Mouse (Mus musculus): Measurements from ENCODE around the gene Pde2a. TPM values are rescaled to one million over a fixed set of nuclear protein-coding genes. Genes with fewer than 3 reads are reported as not detected.
A peak's percentile ranks its signal among the peaks of the same experiment; 100 is the strongest.

The Pde2a gene
- polyA plus RNA-seq, 1 experiment: 189 TPM

GRCm38 (mm10) chr7:101466581-101467081 is 45.1 kb downstream of the Pde2a start:
- peak in 1 of 2 experiments; percentile 53 for DNase-seq (ENCODE audit: extremely low spot score in 1 of 2, low spot score in 1 of 2)

GRCm38 (mm10) chr7:101471423-101471822 is 49.9 kb downstream of the Pde2a start:
- DNase-seq (ENCODE audit: extremely low spot score in 1 of 2, low spot score in 1 of 2): no peak

DNA sequence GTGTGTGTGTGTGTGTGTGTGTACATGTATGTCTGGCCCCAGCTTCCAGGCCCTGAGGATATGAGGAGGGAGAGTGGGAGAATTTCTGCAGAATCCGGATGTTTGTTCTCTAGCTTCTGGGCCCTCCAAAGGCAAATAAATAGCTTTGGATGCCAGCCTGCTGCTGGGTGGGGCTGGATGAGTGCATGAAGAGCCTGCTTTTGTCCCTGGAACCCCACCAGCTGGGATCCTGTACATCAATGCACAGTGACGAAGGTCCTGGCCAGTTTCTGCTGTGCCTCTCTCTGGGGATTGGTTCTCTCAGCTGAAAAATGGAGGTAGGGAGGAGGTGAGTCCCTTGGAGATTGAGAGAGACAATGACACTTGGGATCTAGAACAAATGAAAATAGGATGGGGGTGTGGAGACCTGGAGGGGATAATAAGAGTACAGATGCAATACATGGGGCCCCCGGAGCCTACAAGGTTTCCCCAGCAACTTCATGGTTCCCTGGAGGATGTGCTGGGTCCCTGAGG is 50.5 kb downstream of the Pde2a start:
- no peak for DNase-seq (ENCODE audit: extremely low spot score in 1 of 2, low spot score in 1 of 2)

DNA sequence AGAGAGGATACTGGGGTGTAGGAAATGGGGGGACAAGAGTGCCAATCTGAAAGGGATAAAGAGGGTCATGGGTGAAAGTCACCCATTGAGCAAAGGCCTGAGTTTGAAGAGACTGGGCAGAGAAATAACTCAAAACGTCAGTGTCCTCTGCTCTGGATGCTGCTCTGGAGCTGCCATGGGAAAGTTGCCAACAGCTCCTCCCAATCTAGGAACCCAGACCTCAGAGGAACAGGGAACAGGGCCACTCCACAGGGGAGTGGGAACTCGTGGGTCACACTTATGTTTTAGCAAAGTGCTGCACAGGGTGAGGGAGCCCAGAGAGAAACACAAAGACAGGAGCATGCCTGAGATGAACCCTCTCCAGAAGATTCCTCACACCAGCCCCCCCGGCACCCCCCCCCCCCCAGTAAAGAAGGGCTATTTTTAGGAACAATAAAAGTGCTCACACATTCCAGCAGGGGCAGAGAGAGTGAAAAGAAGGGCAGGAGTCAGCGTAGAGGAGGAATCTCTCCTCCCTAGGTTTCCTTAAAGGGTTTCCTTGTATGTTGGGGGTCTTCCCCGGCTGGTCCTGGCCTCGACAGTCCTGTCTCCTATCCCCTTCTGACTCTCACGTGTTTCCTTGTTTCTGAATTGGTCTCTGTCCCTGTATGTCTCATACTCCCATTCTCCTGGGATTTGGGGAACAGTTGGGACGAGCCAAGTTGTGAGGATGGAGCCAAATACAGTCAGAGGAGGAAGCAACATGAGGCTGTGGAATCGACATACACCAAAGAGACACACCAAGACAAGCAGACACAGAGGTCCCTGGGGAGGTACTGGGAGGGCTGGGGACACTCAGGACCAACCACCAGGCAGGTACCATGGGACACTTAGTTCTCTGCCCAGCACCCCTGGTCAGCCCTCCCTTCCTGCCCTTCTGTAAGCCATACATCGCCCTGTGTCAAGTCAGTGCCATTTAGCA is 51.4 kb downstream of the Pde2a start:
- DNase-seq (ENCODE audit: extremely low spot score in 1 of 2, low spot score in 1 of 2): no peak

DNA sequence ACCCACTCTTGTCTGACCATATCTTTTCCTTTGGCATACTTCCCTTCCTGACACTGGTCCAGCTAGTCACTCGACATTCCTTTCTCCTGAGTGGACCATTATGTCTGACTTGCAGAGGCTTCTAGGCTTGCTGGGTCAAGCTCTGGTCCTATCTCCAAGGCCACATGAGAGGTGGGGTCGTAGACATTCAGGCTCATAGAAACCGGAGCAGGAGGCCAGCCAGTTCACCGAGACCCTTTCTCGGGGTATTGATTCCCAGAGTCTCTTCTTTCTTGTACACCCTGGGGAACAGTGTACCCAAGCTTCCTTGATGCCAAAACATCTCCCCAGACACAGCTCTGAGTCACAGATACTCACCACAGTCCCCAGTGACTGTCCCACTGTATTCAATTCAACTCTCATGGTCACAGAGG is 52.9 kb downstream of the Pde2a start:
- no peak for DNase-seq (ENCODE audit: extremely low spot score in 1 of 2, low spot score in 1 of 2)

- DNase-seq (ENCODE audit: extremely low spot score in 1 of 2, low spot score in 1 of 2): peak in 1 of 2 experiments; percentile 54
Measured at GRCm38 (mm10) chr7:101476028-101476427, 54.5 kb downstream of the Pde2a start.

- DNase-seq (ENCODE audit: extremely low spot score in 1 of 2, low spot score in 1 of 2): peak in 1 of 2 experiments; percentile 61
Measured at GRCm38 (mm10) chr7:101476493-101476892, 55.0 kb downstream of the Pde2a start.

DNA sequence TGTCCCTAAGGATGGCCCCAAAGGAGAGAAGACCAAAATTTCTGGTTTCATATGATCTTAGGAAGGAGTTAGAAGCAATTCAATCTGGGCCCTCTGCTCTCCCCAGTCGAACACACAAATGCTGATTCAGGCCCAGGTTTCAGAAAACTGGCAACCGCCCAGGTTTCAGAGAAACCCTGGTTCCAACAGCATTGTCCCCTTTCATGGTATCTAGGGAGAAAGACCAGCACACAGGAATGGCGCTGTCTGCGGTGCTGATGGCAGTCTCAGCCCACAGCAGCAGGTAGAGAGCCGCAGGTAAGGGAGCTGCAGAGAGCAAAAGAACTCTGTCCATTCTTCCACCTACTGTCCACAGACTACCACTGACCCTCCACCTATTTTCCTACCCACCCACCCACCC is 55.7 kb downstream of the Pde2a start:
- DNase-seq (ENCODE audit: extremely low spot score in 1 of 2, low spot score in 1 of 2): no peak

- no peak for DNase-seq (ENCODE audit: extremely low spot score in 1 of 2, low spot score in 1 of 2)
Measured at GRCm38 (mm10) chr7:101478099-101478498, 56.6 kb downstream of the Pde2a start.

DNA sequence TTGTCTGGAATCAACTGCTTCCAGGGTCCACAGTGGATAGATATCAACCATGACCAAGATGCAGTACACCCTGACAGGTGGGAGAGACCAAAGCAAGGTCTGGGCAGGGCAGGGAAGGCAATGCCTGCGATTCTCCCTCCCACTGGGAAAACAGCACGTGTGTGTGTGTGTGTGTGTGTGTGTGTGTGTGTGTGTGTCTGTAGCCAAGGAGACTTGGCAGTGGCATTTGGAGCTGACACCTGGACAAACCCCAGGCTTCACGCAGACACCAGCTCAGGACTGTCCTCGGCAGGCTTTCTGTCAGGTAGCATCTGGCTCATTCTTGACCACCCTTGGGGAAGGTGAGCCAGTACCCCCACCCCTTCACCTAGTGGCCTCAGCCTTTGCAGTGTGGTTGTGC is 58.4 kb downstream of the Pde2a start:
- DNase-seq (ENCODE audit: extremely low spot score in 1 of 2, low spot score in 1 of 2): no peak

GRCm38 (mm10) chr7:101480671-101481070 is 59.2 kb downstream of the Pde2a start:
- DNase-seq (ENCODE audit: extremely low spot score in 1 of 2, low spot score in 1 of 2): no peak

DNA sequence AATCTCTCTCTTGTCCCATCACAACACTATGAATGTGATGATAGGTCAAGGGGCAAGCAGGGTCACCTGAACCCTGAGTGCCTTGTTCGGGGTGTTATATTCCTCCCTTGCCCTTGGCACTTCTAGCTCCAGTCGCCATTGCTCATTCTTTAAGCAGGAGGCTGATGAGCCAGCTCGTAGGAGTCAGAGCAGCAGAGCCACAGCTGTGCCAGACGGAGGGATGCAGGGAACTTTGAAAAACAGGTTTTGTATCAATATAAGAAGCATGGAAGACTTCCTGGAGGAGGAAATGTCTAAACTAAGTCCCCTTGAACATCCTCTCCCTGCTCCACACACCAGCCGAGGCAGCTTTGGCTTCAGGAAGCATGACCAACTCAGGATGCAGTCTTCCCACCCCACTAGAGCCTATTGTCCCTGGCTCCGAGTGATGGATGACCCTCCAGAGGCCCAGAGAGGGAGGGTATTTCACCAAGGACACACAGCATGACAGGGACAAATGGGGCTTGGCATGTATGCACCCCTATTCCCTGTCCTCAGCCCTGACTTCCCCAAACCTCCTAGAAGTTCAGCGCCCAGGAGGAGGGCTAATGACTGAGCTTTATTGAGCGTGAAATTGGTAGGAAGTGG is 60.5 kb downstream of the Pde2a start:
- peak in 1 of 2 experiments; percentile 54 for DNase-seq (ENCODE audit: extremely low spot score in 1 of 2, low spot score in 1 of 2)

GRCm38 (mm10) chr7:101482499-101483081 is 61.1 kb downstream of the Pde2a start:
- DNase-seq (ENCODE audit: extremely low spot score in 1 of 2, low spot score in 1 of 2): peak in 1 of 2 experiments; percentile 74

- no peak for DNase-seq (ENCODE audit: extremely low spot score in 1 of 2, low spot score in 1 of 2)
Measured at GRCm38 (mm10) chr7:101483498-101484115, 62.1 kb downstream of the Pde2a start.

GRCm38 (mm10) chr7:101487102-101487501 is 65.6 kb downstream of the Pde2a start:
- no peak for DNase-seq (ENCODE audit: extremely low spot score in 1 of 2, low spot score in 1 of 2)

DNA sequence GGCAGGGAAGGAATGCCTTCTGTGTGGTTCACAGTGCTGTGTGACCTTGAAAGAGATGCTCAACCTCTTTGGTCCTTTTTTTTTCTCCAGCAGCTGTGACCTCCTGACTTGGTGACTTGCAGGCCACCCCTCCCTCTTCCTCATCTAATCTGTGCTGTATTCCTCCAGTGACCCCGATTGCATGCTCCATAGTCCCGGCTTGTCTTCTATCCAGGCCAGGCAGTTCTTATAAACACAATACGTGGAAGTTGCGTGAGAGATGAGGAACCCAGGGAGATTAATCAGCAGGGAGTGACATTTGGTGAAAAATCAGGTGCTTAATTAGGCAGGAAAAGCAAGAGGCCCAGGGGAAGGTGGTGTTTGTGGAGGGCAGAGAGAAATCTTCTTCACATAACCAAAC is 69.5 kb downstream of the Pde2a start:
- DNase-seq (ENCODE audit: extremely low spot score in 1 of 2, low spot score in 1 of 2): no peak

DNA sequence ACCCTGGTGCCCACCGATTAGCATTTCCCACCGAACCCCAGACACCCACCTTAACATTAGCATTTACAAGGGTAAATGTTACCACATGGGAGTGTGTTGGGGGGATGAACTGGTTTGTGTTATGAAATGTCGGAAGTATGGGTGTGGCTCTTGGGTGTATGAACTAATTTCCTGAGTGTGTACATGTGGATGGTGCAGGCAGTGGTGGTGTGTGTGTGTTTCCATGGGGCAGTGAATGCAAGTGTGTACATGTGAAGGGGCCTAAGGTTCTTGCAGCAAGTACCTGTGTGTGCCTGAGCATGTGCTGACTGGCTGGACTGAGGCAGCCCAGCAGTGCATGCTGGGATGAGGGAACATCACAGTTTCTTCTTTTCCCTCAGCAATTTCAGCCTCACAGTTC is 76.9 kb downstream of the Pde2a start:
- DNase-seq (ENCODE audit: extremely low spot score in 1 of 2, low spot score in 1 of 2): no peak

GRCm38 (mm10) chr7:101499251-101499650 is 77.8 kb downstream of the Pde2a start:
- no peak for DNase-seq (ENCODE audit: extremely low spot score in 1 of 2, low spot score in 1 of 2)

DNA sequence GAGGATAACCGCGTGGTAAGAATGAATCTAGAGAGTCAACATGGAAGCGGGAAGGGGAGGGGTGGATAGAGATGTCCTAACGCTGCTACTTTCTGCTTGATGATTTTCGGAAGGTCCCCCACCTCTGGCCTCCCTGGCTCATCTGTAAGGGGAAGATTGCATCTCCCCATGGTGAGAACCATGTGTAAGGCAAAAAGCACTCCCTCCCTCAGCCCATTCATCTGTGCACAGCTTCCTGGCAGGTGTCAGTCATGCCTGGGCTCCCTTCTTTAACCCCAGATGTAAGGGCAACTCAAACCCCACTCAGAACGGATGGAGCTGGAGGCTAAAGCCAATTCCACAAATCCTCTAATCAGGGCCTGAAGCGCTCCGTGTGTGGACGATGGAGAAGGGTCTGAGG is 78.2 kb downstream of the Pde2a start:
- DNase-seq (ENCODE audit: extremely low spot score in 1 of 2, low spot score in 1 of 2): no peak

DNA sequence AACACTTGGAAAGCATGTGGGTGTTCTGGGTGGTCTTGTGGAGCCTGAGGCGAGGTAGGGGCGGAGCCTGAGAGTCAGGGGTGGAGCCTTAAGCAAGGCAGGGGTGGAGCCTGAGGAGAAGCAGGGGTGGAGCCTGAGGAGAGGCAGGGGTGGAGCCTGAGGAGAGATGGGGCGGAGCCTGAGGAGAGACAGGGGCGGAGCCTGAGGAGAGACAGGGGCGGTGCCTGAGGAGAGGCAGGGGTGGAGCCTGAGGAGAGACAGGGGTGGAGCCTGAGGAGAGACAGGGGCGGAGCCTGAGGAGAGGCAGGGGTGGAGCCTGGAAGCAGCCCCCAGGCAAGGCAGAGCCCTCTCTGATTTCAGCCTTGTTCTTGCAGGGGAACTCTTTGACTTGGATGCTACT is 79.7 kb downstream of the Pde2a start:
- no peak for DNase-seq (ENCODE audit: extremely low spot score in 1 of 2, low spot score in 1 of 2)

DNA sequence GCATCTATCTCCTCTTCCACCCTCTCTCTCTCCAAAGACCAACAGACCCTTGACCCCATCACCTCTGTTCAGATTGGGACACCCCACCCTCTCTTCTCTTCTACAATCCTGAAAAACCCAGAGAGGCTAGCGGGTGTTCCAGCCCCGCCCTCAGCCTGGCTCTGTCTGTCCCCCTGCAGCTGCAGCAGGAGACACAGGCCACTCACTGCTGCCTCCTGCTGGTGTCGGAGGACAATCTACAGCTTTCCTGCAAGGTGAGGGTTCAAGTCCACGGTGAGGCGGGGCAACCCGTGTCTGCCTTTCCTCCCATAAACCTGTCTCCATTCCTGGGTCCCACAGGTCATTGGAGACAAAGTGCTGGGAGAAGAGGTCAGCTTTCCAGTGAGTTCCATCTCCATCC is 80.2 kb downstream of the Pde2a start:
- no peak for DNase-seq (ENCODE audit: extremely low spot score in 1 of 2, low spot score in 1 of 2)

Data from frontal cortex, adult 2 months (tissue).